Mouse (Mus musculus) embryonic facial prominence, embryonic 13.5 days (tissue): Measurements from ENCODE around the gene Ror1. TPM values are rescaled to one million over a fixed set of nuclear protein-coding genes. Genes with fewer than 3 reads are reported as not detected.

Source experiments
- ATAC-seq: fragments of 200-750 bp; cut with Nextera tagmentation; 2 replicates; pipeline ENCODE4 v1.8.0; 2017; ENCODE audit warnings: low read depth; ENCODE audit not compliant: insufficient number of reproducible peaks, insufficient read depth, low FRiP score, low TSS enrichment
- H3K27ac ChIP-seq: fragments of 300-500 bp; sonication (generic); 2 replicates; pipeline ENCODE4 v1.5.1; 2015; ENCODE audit warnings: moderate library complexity, mild to moderate bottlenecking, inconsistent platforms
- H3K27me3 ChIP-seq: fragments of 300-500 bp; sonication (generic); 2 replicates; pipeline ENCODE4 v1.6.1; 2015; ENCODE audit warnings: mild to moderate bottlenecking, inconsistent platforms
- H3K36me3 ChIP-seq: fragments of 300-500 bp; sonication (generic); 2 replicates; pipeline ENCODE4 v1.6.1; 2015; ENCODE audit warnings: mild to moderate bottlenecking, inconsistent platforms
- H3K4me1 ChIP-seq: fragments of 300-500 bp; sonication (generic); 2 replicates; pipeline ENCODE4 v1.6.1; 2015; ENCODE audit warnings: inconsistent platforms
- H3K4me2 ChIP-seq: fragments of 300-500 bp; sonication (generic); 2 replicates; pipeline ENCODE4 v1.6.1; 2015; ENCODE audit warnings: moderate library complexity, mild to moderate bottlenecking, inconsistent platforms
- H3K4me3 ChIP-seq: fragments of 300-500 bp; sonication (generic); 2 replicates; pipeline ENCODE4 v1.5.1; 2015; ENCODE audit warnings: mild to moderate bottlenecking, inconsistent platforms
- H3K9ac ChIP-seq: fragments of 300-500 bp; sonication (generic); 2 replicates; pipeline ENCODE4 v1.6.1; 2015; ENCODE audit warnings: mild to moderate bottlenecking, inconsistent platforms
- H3K9me3 ChIP-seq: fragments of 300-500 bp; sonication (generic); 2 replicates; pipeline ENCODE4 v1.6.1; 2016; ENCODE audit warnings: inconsistent platforms
- WGBS: fragments of 180-500 bp; shearing (Covaris S2); methylation state at CpG from one replicate; pipeline ENCODE4 v1.1.7; 2015; ENCODE audit warnings: mixed read lengths; 5-methylcytosine and 5-hydroxymethylcytosine counted together
- polyA plus RNA-seq: library from polyadenylated mRNA; unstranded; fragments of >200 nt; fragmentation: Nextera tagmentation; extraction: Ambion mirVana; gene quantifications from 2 replicates; pipeline ENCODE4 v1.2.1, GENCODE M21; 2015

Gene Ror1
- polyA plus RNA-seq, 1 experiment from 2014 or later: 10.7 TPM

- Histone ChIP-seq H3K27ac (no peak overlapping the region), H3K9ac (no peak overlapping the region), H3K4me1 (peaks cover 14% of the 10 kb centered on the region), H3K27me3 (no peaks in the 10 kb centered on the region), H3K4me2 (no peak overlapping the region), H3K4me3 (no peak overlapping the region), H3K36me3 (no peaks in the 10 kb centered on the region), H3K9me3 (no peaks in the 10 kb centered on the region)
- no peak for ATAC-seq
- 47% methylated on average over 4 of the region's 4 CpGs for WGBS
Measured at GRCm38 (mm10) chr4:100118676-100119075, 23.1 kb downstream of the Ror1 start.

- Histone ChIP-seq H3K36me3 (no peaks in the 10 kb centered on the region), H3K9me3 (no peaks in the 10 kb centered on the region), H3K4me2 (no peak overlapping the region), H3K27ac (no peak overlapping the region), H3K4me3 (no peak overlapping the region), H3K9ac (no peak overlapping the region), H3K4me1 (peaks cover 10% of the 10 kb centered on the region), H3K27me3 (no peaks in the 10 kb centered on the region)
- WGBS: 98% methylated on average over 1 of the region's 1 CpGs
- no peak for ATAC-seq
Measured at GRCm38 (mm10) chr4:100119431-100119830, 23.8 kb downstream of the Ror1 start.

GRCm38 (mm10) chr4:100120547-100120946, 25.0 kb downstream of the Ror1 start:
- Histone ChIP-seq H3K4me3 (no peak overlapping the region), H3K4me1 (0 out of 2 replicates have a peak, but pooled peaks cover 7% of the 10 kb centered on the region), H3K27me3 (no peaks in the 10 kb centered on the region), H3K27ac (no peak overlapping the region), H3K36me3 (no peaks in the 10 kb centered on the region), H3K9me3 (no peaks in the 10 kb centered on the region), H3K9ac (no peak overlapping the region), H3K4me2 (no peak overlapping the region)
- no peak for ATAC-seq
- WGBS: 91% methylated on average over 5 of the region's 5 CpGs

GRCm38 (mm10) chr4:100122436-100122835, 26.8 kb downstream of the Ror1 start:
- Histone ChIP-seq H3K4me3 (no peak overlapping the region), H3K27ac (no peak overlapping the region), H3K4me1 (peaks cover 13% of the 10 kb centered on the region), H3K9me3 (no peaks in the 10 kb centered on the region), H3K9ac (no peak overlapping the region), H3K27me3 (no peaks in the 10 kb centered on the region), H3K4me2 (no peak overlapping the region), H3K36me3 (no peaks in the 10 kb centered on the region)
- no peak for ATAC-seq
- 75% methylated on average over 3 of the region's 3 CpGs for WGBS

GRCm38 (mm10) chr4:100123519-100123918, 27.9 kb downstream of the Ror1 start:
- Histone ChIP-seq H3K4me3 (no peak overlapping the region), H3K9ac (no peak overlapping the region), H3K4me2 (no peak overlapping the region), H3K9me3 (no peaks in the 10 kb centered on the region), H3K4me1 (peaks cover 15% of the 10 kb centered on the region), H3K27ac (no peak overlapping the region), H3K36me3 (no peaks in the 10 kb centered on the region), H3K27me3 (no peaks in the 10 kb centered on the region)
- no peak for ATAC-seq
- WGBS: 58% methylated on average over 3 of the region's 3 CpGs

- H3K9ac ChIP-seq: no peak overlapping the region
- H3K27ac ChIP-seq: no peak overlapping the region
- H3K4me3 ChIP-seq: no peak overlapping the region
- no peak overlapping the region for H3K4me2 ChIP-seq
- ATAC-seq: no peak
- H3K4me1 ChIP-seq: peaks cover 21% of the 10 kb centered on the region
- H3K27me3 ChIP-seq: no peaks in the 10 kb centered on the region
- no peaks in the 10 kb centered on the region for H3K9me3 ChIP-seq
- H3K36me3 ChIP-seq: no peaks in the 10 kb centered on the region
Measured at GRCm38 (mm10) chr4:100124056-100124455, 28.5 kb downstream of the Ror1 start.

GRCm38 (mm10) chr4:100124935-100125334, 29.3 kb downstream of the Ror1 start:
- H3K9me3 ChIP-seq: no peaks in the 10 kb centered on the region
- H3K36me3 ChIP-seq: no peaks in the 10 kb centered on the region
- no peak overlapping the region for H3K9ac ChIP-seq
- no peak overlapping the region for H3K4me2 ChIP-seq
- no peak for ATAC-seq
- H3K4me1 ChIP-seq: peaks cover 29% of the 10 kb centered on the region
- H3K27me3 ChIP-seq: no peaks in the 10 kb centered on the region
- 84% methylated on average over 1 of the region's 1 CpGs for WGBS
- no peak overlapping the region for H3K27ac ChIP-seq
- H3K4me3 ChIP-seq: no peak overlapping the region

GRCm38 (mm10) chr4:100126531-100127310, 31.1 kb downstream of the Ror1 start:
- ATAC-seq: no peak
- Histone ChIP-seq H3K9ac (no peak overlapping the region), H3K9me3 (no peaks in the 10 kb centered on the region), H3K36me3 (no peaks in the 10 kb centered on the region), H3K4me3 (no peak overlapping the region), H3K27me3 (no peaks in the 10 kb centered on the region), H3K4me1 (peaks cover 41% of the 10 kb centered on the region), H3K4me2 (no peak overlapping the region), H3K27ac (no peak overlapping the region)
- WGBS: 21% methylated on average over 12 of the region's 12 CpGs

GRCm38 (mm10) chr4:100128026-100128922, 32.7 kb downstream of the Ror1 start:
- no peaks in the 10 kb centered on the region for H3K36me3 ChIP-seq
- peak overlapping the region; percentile 39 for H3K27ac ChIP-seq
- H3K4me2 ChIP-seq: no peak overlapping the region
- 93% methylated on average over 12 of the region's 12 CpGs for WGBS
- H3K9me3 ChIP-seq: no peaks in the 10 kb centered on the region
- H3K4me3 ChIP-seq: no peak overlapping the region
- ATAC-seq: no peak
- peaks cover 42% of the 10 kb centered on the region for H3K4me1 ChIP-seq
- no peaks in the 10 kb centered on the region for H3K27me3 ChIP-seq
- no peak overlapping the region for H3K9ac ChIP-seq

GRCm38 (mm10) chr4:100129201-100129600, 33.6 kb downstream of the Ror1 start:
- Histone ChIP-seq H3K36me3 (no peaks in the 10 kb centered on the region), H3K4me2 (no peak overlapping the region), H3K4me3 (no peak overlapping the region), H3K27me3 (no peaks in the 10 kb centered on the region), H3K9ac (no peak overlapping the region; the same call in 1 of the 2 replicates), H3K4me1 (peaks cover 38% of the 10 kb centered on the region), H3K27ac (peak overlapping the region; percentile 39), H3K9me3 (no peaks in the 10 kb centered on the region)
- 35% methylated on average over 5 of the region's 5 CpGs for WGBS
- 0 out of 2 replicates have a peak, but pooled peaks have one; percentile 15 for ATAC-seq

- 80% methylated on average over 3 of the region's 3 CpGs for WGBS
- Histone ChIP-seq H3K27me3 (no peaks in the 10 kb centered on the region), H3K9ac (no peak overlapping the region), H3K4me2 (no peak overlapping the region), H3K4me1 (peaks cover 38% of the 10 kb centered on the region), H3K4me3 (no peak overlapping the region), H3K9me3 (no peaks in the 10 kb centered on the region), H3K27ac (no peak overlapping the region), H3K36me3 (no peaks in the 10 kb centered on the region)
- no peak for ATAC-seq
Measured at GRCm38 (mm10) chr4:100130771-100131475, 35.3 kb downstream of the Ror1 start.
